Mouse (Mus musculus): ENCODE measurements around the gene Gstm1.
"Not testable (repeated sequence)": the region's sequence is repeated elsewhere in the genome, so short reads cannot be mapped to it uniquely, and the experiment has no call there.

DNA sequence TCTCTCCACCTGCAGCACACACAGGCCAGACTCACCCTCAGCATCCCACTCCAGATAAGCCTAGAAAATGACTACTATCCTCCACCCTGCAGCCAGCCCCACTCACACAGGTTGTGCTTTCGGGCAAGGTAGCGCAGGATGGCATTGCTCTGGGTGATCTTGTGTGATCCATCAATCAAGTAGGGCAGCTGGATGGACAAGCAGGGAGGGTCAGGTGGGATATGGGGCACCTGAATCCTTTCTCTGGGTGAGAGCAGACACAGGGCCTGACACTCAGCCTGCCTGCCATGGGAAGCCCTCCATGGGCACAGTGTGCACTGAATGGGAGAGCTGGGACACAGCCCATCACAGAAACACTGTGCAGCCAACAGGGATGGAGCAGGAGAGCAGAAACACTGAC lies 32.6 kb downstream of the Gstm1 start:
- TF ChIP-seq CTCF (IDR thresholded peaks at IDR 0.05; ENCODE audit: borderline replicate concordance, control insufficient read depth, extremely low read depth, insufficient read depth, low read length, poor library complexity); POLR2A (IDR thresholded peaks at IDR 0.05; ENCODE audit: control insufficient read depth, extremely low read depth, insufficient read depth, low read length, poor library complexity): not testable (repeated sequence)

Measured in thymus, adult 2 months (tissue).